Mouse (Mus musculus) A20 (cell line): ENCODE data around the gene Kdelr3.

Experiments used
- DNase-seq: peaks from one replicate; pipeline ENCODE4 v3.0.0-alpha.2; 2011; ENCODE audit warnings: low read depth, low spot score

Gene Kdelr3

GRCm38 (mm10) chr15:79516171-79517096 is at the start of gene Kdelr3:
Kdelr3 (plus strand) TSS chr15:79516411.
- no peak for DNase-seq

GRCm38 (mm10) chr15:79466601-79467286 is 49.5 kb upstream of the Kdelr3 start:
- DNase-seq: peak; percentile 83

DNA sequence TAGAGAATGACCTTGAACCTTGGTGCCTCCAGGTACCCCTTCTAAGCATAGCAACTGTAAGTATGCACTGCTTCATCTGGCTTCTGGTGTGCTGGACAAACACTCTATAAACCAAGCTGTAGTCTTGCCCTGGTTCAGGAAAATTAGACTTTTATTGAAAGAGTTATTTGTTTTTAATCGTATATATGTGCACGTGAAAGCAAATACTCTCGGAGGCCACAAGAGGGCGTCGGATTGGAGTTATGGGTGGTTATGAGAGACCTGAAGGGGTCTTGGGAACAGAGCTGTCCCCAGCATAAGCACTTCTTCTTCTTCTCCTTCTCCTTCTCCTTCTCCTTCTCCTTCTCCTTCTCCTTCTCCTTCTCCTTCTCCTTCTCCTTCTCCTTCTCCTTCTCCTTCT is 46.6 kb upstream of the Kdelr3 start:
- DNase-seq: no peak

- no peak for DNase-seq
These were observed 45.6 kb upstream of the Kdelr3 start for GRCm38 (mm10) chr15:79470583-79470982.

DNA sequence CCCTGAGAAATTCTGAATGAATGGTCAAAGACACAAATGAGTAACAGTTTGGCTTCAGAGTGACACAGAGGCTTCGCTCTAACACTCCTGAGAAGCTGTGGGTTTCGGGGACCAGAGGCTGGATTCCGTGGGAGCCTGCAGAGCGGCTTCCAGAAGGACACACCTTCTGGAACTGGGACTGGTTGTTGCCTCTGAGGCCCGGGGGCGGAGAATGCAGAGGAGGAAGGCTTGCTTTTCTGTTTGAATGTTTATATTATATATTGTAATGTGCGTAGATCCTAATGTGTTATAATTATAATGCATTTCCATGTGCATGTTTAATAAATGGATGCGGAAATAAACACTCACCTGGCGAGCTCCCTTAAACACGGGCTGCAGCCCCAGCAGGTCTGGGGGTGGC is 45.1 kb upstream of the Kdelr3 start:
- DNase-seq: no peak

GRCm38 (mm10) chr15:79473042-79473441 is 43.2 kb upstream of the Kdelr3 start:
- peak; percentile 48 for DNase-seq

- peak; percentile 31 for DNase-seq
These were observed 42.4 kb upstream of the Kdelr3 start for GRCm38 (mm10) chr15:79473638-79474355.

DNA sequence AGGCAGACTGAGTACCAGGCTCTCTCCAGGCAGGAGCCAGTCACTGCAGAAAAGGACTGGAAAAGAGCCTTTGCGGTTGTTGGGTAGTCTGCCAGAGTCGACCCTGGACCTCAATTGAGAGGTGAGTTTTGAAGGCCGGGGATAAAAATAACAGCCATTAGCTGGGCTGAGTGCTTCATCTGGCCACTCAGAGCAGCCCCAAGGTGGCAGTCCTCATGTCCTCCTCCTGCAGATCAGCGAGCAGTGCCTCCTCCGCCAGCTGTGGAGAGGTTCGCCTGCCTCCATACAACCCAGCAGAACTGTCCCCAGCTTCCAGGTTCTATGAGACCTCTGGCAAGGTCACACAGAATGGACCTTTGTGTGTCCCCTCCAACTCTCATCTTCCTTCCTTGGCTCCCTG is 39.0 kb upstream of the Kdelr3 start:
- no peak for DNase-seq

DNA sequence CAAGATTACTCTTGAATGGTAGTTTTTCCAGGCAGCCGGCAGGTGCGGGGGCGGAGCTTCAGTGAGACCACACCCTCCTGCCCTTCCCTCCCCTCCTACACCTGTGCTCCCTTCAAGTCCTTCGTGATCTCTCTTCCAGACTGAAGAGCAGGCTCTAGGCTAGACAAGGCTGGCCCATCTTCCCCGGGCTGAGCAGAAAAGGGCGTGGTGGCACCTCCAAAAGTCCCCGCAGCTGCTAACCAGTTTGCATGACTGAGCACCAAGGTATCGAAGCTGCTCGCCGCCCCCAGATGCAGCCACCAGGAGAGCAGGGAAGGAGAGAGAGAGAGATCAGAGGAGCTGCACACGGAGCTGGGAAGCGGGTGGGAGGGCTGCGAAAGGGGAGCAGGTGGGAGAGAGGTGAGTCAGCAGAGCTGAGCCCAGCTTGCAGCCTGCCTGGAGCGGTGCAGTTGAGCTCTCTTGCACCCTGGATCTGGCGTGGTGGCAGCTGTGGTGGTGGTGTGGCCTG is 35.0 kb upstream of the Kdelr3 start:
- peak; percentile 51 for DNase-seq

GRCm38 (mm10) chr15:79489463-79489862 is 26.7 kb upstream of the Kdelr3 start:
- DNase-seq: no peak

DNA sequence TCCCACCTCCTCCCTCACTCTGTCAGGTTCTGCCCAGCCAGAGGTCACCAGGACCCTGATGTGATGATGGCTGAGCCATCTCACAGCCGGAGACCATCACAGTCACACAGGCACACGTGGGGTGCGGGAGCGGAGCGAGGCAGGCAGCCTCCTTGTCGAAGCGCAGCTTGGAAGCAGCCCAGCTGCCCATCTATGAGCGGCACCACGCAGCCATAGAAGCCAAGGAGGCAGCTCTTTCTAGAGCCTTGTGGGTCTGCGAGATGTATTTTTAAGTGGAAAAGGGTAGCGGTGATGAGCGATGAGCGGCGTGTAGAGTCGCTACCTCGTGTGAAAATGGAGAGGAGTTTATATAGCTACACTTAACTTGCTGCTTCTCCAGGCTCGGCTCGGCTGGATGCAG is 22.7 kb upstream of the Kdelr3 start:
- no peak for DNase-seq

DNA sequence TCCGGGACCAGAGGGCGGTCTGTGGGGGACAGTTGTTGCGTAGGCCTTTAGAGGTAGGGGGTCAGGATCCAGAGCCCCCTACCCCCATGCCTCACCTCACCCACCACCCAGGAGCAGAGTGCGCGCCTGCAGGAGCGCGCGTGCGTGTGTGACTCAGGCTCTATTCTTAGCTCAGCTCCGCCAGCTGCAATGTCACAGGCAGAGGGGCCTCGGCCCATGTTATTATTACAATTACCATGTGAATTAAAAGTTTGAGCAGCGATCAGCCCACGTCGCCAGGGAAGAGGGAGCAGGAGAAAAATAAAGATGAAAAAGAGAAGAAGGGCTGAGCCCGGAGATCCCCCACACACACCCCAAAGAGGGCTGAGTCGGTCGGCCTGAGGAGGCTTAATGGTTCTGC is 16.1 kb upstream of the Kdelr3 start:
- no peak for DNase-seq

- DNase-seq: no peak
These were observed 13.3 kb upstream of the Kdelr3 start for GRCm38 (mm10) chr15:79502891-79503341.

DNA sequence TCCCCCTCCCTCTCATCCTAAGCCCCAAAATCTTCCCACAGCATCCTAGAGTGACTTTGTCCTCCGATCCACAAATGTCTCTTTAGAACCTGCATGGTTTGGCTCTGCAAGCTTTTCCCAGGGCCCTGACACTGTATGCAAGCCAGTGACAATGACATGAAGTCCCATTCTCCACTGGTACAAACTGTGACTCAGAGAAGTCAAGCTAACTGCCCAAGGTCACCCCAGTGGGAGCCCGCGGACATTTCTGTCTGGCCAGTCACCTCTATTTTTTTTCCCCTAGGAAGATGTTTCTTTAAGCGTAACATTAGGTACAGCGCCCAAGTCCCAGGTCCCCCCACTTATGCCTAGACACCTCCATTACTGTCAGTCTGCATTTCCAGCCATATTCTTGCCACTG is 12.8 kb upstream of the Kdelr3 start:
- DNase-seq: no peak

- no peak for DNase-seq
These were observed 11.3 kb upstream of the Kdelr3 start, which contains the start of gene Kcnj4 for GRCm38 (mm10) chr15:79504707-79505452. Kcnj4 (minus strand) TSS chr15:79505241.

DNA sequence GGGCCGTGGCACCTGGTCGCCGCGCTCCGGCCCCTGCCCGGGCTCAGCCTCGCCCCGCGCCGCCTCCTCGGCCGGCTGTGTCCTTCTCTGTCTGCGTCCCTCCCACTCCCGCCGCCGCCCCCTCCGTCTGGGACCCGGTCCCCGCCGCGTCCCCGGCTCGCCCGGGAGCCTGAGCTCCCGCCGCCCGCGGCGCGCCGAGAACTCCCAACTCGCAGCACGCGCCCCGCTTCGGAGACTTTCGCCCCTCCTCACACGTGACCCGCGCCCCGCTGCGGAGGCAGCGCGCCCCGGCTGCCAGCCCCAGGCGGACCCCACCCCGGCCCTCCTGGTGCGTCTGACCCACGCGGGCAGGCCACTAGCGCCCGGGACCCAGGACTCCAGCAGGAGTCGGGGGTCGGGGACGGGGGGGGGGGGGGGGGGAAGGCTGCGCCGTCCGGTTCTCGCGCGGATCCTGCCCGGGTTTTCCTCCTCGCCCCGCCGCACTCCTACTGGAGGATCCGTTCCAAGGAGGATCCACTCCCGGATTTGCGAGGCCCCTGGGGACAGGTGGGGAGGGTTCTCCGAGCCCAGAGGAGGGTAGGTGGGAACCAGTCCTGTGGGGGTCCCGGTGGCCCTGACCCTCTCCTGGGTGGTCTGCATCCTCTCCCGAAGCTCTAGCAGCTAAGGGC is 10.5 kb upstream of the Kdelr3 start:
- no peak for DNase-seq

DNA sequence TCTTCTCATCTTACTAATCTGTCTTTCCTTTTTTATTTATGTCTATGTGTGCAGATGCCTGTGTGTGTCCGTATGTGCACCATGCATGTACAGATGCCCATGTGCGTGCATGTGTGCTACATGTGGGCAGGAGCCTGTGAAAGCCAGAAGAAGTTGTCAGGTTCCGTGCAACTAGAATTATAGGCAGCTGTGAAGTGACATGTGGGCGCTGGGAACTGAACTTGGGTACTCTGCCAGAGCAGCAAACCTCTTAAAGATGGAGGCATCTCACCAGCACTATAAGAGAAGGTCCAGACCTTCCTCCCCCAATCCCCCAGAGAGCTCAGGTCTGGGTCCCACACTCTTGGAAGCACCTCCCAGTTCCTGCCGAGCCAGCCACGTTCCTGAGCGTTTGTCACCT is 9.8 kb upstream of the Kdelr3 start:
- DNase-seq: no peak

DNA sequence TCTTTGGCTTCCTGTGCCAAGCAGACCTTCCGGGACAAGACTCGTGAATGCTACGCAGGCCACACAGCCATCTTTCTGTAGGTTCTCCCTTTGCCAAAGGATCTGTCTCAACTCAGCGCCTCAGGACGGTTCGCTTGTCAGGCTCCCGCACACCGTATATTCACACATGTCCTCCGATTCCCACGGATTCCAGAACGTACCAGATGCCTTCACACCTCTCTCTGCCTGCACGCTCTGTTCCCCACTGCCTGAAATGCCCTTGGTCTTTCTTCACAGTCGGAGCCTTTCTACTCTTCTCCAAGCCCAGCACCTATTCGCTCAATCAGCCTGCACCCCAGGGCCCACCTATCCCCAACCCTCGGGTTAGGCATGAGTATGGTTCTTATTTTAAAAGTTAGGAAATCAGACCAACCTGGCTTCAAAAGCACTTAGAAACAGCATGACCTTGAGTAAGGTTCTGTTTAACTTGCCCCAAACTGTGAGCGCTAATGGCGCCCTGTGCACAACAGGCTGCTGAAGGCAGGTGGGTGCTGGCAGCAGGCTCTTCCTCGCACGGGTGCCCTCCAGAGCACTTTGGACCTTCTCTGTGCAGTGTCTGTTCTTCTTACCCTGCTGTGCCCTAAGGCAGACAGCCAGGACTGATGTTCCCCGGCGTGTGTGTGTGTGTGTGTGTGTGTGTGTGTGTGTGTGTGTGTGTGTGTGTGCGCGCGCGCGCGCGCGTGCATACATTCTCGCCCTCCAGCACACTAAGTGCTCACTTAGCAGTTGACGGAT is 9.0 kb upstream of the Kdelr3 start:
- no peak for DNase-seq

DNA sequence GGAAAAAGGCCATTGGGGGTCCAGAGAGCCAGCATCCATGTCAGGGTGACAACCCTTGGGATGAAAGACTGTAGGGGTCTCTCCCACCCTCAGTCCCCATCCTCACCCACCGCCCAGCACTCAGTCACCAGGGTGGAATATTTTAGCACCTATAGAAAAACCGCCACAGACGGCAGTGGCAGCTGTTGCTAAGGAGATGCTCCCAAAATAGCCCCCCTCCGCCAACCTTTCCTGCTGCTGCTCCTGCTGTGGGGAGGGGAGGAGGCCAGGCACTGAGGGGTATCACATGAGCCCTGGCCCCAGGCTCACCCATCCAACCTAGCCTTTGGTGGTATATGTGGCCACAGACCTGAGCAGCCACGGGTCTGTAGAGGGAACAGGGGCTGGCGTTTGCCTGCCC is 6.2 kb upstream of the Kdelr3 start:
- no peak for DNase-seq

DNA sequence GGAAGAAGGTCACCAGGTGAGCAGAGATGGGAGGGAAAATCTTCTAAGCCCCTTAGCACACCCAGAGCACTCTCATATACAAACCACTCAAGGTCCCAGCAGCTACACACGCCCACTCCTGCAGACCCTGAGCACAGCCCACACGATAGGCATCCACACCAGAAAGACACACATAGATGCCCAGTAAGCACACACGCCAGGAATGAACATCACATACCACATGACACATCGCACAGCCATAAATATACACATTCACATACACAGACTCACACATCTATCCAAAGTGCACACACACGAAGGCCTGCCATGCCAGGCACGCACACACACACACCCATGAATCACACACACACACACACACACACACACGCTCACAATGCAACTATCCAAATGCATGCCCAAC is 5.8 kb upstream of the Kdelr3 start:
- DNase-seq: no peak
